Mouse (Mus musculus) cortical plate, adult 2 months (tissue): Measurements from ENCODE around the gene Per2. TPM values are rescaled to one million over a fixed set of nuclear protein-coding genes. Genes with fewer than 3 reads are reported as not detected.
"Not testable (repeated sequence)": the region's sequence is repeated elsewhere in the genome, so short reads cannot be mapped to it uniquely, and the experiment has no call there.

Source experiments
- H3K27ac ChIP-seq: fragments of 200-500 bp; 2 replicates; pipeline ENCODE4 v1.5.1; 2012; ENCODE audit warnings: low read length, control low read depth, inconsistent platforms; ENCODE audit not compliant: insufficient read depth
- H3K4me1 ChIP-seq: fragments of 200-500 bp; 2 replicates; pipeline ENCODE4 v1.6.1; 2011; ENCODE audit warnings: low read length; ENCODE audit not compliant: control insufficient read depth, insufficient read depth
- H3K4me3 ChIP-seq: fragments of 200-500 bp; 2 replicates; pipeline ENCODE4 v1.5.1; 2011; ENCODE audit warnings: mild to moderate bottlenecking, low read length, control low read depth; ENCODE audit not compliant: insufficient read depth
- CTCF ChIP-seq: fragments of 200-500 bp; IDR thresholded peaks from 2 replicates; pipeline ENCODE4 v1.5.1; 2011; ENCODE audit warnings: mild to moderate bottlenecking, control low read depth, low read length; ENCODE audit not compliant: insufficient read depth; ENCODE audit errors: extremely low read depth
- POLR2A ChIP-seq: fragments of 200-500 bp; IDR thresholded peaks from 2 replicates; pipeline ENCODE4 v1.6.1; 2011; ENCODE audit warnings: mild to moderate bottlenecking, low read length, control low read depth; ENCODE audit not compliant: insufficient read depth; ENCODE audit errors: extremely low read depth
- polyA plus RNA-seq: library from polyadenylated mRNA; depleted of rRNA; stranded (reverse); fragments of >200 nt; gene quantifications from 2 replicates; pipeline ENCODE4 v1.2.3, GENCODE M21; 2012

Gene Per2
- polyA plus RNA-seq, 1 experiment, result 24.3 TPM

DNA sequence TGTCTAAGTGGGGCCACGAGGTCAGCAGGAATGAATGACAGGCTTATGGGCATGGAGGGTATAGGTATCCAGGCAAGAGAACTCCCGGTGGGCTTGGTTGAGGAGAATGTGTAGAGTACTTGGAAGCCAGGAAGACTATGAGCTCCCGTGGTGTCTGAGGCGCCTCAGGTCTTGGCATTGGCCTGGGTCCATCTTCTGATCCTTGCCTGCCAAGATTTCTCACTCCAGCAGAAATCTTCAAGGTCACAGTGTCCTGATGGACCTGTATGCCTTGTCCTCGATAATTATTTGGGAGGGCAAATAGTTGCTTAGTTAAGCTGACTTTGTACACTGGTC is 24.9 kb upstream of the Per2 start:
- H3K27ac ChIP-seq, result no peak overlapping the region
- TF ChIP-seq CTCF (no peak), POLR2A (no peak)
- H3K4me1 ChIP-seq, result no peaks in the 10 kb centered on the region
- H3K4me3 ChIP-seq, result no peak overlapping the region

DNA sequence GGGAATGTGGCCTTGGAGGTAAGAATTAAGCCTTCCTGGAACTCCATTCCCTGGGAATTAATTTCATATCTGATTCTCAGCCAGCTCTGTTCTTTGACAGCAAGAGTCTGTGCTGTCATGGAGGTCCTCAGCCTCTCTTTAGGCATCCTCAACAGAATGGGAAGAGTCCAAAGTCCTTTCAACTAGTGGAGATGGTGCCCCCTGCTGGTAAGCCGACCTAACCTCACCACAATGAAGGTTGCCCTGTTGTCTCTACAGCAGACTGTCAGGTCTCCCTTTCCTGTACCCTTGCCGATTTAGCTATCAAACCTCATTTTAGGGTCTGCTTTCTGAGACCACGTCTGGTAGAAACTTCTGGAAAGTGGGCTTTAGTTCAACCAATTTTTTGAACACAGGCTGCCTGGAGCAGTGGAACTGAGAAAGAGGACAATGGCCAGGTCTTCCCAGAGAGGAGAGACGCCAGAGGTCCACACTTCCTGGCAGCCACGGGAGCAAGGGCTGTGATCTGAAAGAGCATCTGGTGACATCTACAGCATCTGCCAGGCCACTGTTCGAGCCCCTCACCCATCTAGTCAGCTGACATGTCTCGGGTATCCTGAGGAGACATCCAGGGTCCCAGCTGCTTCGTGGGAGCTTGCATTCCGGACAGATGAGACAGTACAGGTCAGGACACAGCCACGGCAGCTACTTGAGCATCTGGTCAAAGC is 24.3 kb upstream of the Per2 start:
- peak; percentile 95 for TF ChIP-seq CTCF
- no peak for TF ChIP-seq POLR2A
- H3K4me3 ChIP-seq, result no peak overlapping the region
- H3K27ac ChIP-seq, result no peak overlapping the region
- no peaks in the 10 kb centered on the region for H3K4me1 ChIP-seq

DNA sequence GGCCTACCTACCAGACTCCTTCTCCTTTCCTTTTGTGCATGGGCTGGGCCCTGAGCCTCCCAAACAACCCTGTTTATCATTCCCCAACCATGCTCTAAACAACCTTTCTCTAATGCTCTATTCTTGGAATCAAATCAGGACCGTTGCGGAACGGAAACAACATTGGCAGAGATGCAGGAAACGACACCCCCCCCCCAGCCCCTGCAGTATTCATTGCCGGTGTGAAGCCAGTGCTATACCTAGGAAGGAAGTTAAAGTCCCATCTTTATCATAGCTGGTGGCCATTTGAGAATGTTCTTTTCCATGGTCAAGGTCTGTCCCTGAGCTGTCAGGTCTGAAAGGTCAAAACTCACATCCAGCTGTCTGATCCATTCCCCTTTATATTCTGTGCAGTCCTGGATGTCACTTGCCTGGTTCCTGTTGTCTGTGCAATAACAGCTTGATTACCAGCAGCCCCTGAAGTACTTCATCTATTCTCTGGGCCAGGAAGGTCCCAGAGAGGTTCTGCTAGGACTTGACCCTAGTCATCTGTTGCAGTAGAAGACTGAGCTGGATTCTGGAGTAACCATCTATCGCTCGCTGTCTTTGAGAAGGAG is 23.6 kb upstream of the Per2 start:
- Histone ChIP-seq H3K4me1 (no peaks in the 10 kb centered on the region), H3K27ac (no peak overlapping the region), H3K4me3 (no peak overlapping the region)
- TF ChIP-seq CTCF, result no peak
- no peak for TF ChIP-seq POLR2A

DNA sequence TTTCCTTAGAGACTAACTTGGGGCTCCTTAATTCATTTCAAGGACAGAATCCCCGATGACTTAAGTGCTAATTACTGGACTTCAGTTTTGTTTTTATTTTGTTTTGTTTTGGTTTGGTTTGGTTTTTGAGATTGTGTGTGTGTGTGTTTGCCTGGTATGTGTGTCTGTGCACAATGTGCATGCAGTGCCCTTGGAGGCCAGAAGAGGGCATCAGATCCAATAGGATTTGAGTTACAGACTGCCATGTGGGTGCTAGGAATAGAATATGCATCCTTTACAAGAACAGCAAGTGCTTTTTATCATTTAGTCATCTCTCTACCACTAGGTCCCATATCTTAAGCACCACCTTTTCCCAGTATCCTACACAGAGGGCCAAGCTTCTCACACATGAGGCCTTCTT is 19.8 kb upstream of the Per2 start:
- no peak for TF ChIP-seq POLR2A
- no peak overlapping the region for H3K4me3 ChIP-seq
- no peaks in the 10 kb centered on the region for H3K4me1 ChIP-seq
- H3K27ac ChIP-seq, result no peak overlapping the region

DNA sequence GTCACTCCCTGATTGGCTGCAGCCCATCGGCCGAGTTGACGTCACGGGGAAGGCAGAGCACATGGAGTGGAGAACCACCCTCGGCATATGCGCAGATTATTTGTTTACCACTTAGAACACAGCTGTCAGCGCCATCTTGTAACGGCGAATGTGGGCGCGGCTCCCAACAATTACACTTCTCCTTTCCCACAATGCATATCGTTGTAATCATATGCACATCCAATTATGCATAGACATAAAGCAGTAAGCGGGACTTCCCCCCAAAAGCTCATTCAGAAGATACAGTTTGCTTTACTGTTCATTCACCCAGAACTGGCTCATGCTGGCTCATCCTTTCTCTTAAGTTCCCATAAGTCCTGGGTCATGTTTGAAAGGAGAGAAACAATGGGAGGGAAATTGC is 19.0 kb upstream of the Per2 start:
- not testable (repeated sequence) for H3K4me1 ChIP-seq, H3K4me3 ChIP-seq

DNA sequence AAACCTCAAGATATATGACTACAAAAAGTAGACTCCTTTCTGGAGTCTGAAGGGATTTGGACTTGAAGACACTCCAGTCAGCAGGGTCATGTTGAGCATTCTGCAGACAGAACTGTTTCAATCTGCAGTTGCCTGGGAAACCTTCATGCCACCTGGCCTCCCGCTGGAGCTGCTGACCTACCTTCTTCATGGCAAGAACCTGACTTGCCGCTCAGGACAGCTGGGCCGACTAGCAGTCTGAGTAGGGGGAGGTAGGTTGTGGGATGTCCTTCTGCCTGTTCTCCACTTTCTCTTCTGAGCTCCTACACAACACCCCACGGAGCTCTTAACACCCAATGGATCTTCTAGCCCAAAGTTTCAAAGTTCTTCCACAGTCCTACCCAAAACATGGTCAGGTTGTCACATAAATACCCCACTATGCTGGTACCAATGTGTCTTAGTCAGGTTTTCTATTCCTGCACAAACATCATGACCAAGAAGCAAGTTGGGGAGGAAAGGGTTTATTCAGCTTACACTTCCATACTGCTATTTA is 10.8 kb upstream of the Per2 start:
- no peak for TF ChIP-seq CTCF
- TF ChIP-seq POLR2A, result no peak
- Histone ChIP-seq H3K4me1 (no peaks in the 10 kb centered on the region), H3K27ac (no peak overlapping the region), H3K4me3 (no peak overlapping the region)

More for the DNA sequence above, 19.0 kb upstream of the Per2 start:
- not testable (repeated sequence) for H3K27ac ChIP-seq

DNA sequence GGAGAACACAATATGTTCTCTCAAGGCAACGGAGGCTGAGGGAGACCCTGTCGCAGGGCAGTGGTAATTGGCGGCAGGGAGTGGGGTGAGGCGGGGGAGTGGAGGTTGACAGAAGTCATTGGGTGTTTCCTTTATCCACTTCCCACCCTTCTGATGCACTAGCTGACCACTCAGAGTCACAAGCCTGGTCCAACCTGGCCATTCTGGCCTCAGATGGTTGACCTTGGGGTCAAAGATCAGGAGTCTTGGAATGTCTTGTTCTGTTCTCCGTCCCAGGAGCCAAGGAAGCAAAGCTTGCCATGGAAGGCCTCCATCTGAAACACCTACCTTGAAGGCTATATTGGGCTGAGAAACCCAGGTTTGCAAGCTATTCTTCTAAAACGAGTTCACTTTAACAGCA is 7.1 kb upstream of the Per2 start:
- H3K4me1 ChIP-seq, result no peaks in the 10 kb centered on the region

DNA sequence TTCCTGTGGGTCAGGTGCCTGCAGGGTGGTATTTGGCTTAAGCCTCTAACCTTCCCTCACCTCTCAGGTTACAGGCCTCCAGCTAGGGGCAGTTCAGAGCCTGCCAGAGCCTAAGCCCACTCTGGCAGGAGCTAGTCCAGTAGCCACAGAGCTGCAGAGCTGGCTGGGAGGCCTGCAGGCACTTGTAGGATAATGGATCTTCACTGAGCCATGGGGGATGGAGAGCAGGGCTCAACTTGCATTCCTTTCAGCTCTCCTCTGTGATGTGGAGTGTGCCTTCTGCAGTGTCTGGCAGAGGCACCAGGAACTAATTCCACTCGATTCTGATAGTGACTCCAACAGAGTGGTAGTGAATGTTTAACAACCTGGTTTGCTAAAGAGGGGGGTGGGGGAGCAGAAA is 6.1 kb upstream of the Per2 start:
- no peaks in the 10 kb centered on the region for H3K4me1 ChIP-seq
- TF ChIP-seq CTCF (no peak), POLR2A (no peak)

More for the DNA sequence above, 7.1 kb upstream of the Per2 start:
- Histone ChIP-seq H3K27ac (no peak overlapping the region), H3K4me3 (no peak overlapping the region)
- TF ChIP-seq CTCF, result no peak
- TF ChIP-seq POLR2A, result no peak

DNA sequence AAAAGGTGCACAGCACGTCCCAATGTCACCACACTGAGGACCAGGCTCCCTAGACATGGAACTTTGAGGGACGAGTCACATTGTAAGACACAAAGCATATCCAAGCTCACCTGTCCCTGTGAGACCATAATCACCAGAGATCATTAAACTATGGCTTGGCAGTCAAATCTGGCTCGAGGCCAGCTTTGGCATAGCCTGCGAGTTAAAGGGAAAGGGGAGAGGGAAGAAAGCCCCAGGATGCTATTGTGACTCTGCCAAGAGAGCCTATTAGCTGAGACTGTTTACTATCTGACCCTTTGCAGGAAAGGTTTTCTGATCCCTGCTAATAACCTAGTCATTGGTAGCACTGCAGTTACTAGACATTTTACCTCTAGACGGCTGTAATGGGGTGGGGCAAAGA is 5.3 kb upstream of the Per2 start:
- no peak overlapping the region for H3K27ac ChIP-seq
- H3K4me1 ChIP-seq, result peaks cover 3% of the 10 kb centered on the region; the same call in 1 of the 2 replicates
- TF ChIP-seq CTCF (no peak), POLR2A (no peak)
- no peak overlapping the region for H3K4me3 ChIP-seq

More for the DNA sequence above, 6.1 kb upstream of the Per2 start:
- Histone ChIP-seq H3K27ac (no peak overlapping the region), H3K4me3 (no peak overlapping the region)

DNA sequence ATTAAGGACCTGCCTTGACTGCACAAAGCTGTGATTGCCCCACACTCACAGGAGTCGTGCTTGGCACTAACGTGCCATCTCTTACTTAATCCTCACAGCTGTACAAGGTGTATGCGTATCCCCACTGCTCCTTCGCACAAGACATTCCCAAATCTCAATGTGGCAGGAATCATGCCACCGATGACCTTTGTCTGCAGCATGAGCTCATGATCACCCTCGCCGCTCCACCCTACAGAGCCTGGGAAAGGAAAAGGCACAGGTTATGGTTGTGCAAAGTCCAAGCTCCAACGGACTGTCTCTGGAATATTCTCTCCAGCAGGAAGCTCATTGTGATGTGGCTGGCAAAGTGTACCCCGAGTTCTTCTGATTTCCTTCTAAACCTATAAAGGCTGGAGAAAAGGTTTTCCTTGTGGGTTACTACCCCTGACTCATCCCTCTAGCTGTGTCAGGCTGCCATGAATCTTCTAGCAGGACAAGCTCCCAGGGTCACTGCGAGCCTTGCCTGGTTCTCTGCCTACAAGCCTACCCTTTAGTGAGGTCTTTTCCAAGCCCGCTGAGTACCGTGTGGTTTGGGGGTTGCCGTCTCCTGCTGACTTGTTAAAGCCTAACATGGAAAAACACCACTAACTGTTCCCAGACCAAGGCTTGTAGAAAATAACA is 4.3 kb upstream of the Per2 start:
- Histone ChIP-seq H3K27ac (no peak overlapping the region), H3K4me1 (peaks cover 3% of the 10 kb centered on the region; the same call in 1 of the 2 replicates), H3K4me3 (no peak overlapping the region)
- TF ChIP-seq CTCF (no peak), POLR2A (no peak)
